Mouse (Mus musculus): ENCODE measurements around the gene Mab21l3. TPM values are rescaled to one million over a fixed set of nuclear protein-coding genes. Genes with fewer than 3 reads are reported as not detected.

The Mab21l3 gene
- polyA plus RNA-seq (2012; fragmentation: generic; extraction: Trizol) = under 1 TPM; 0.11 to 0.24 TPM

DNA sequence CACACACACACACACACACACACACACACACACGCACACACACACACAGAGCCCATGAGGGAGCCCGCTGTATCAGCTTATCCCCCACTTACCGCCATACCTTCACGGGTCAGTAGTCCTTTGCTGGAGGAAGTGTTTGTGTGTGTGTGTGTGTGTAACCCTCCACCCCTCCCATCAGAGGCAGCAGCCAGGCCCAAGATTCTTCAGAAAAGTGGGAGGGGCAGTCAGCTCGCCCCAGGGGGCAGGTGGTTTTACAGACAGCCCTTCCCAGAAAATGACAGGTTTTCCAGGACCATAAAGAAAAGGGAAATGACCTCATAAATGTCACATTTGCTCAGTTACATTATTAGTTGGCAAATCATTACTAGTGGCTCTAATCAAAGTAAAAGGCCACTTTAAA lies at the start of gene Mab21l3:
Gene Mab21l3 (minus strand): TSS at position 144 of the 400 bp plus-strand sequence.

Other genes with a start within 250 kb of the Mab21l3 start
- gene Atp1a1, start 244.3 kb downstream of the Mab21l3 start, polyA plus RNA-seq (2012; fragmentation: generic; extraction: Trizol) = 100 to 1,000 TPM; 101 to 143 TPM
- 1 to 10 TPM; 3.3 to 4.5 TPM for gene Slc22a15, start 75.5 kb upstream of the Mab21l3 start, polyA plus RNA-seq (2012; fragmentation: generic; extraction: Trizol)
- gene Nhlh2, start 161.1 kb upstream of the Mab21l3 start, polyA plus RNA-seq (2012; fragmentation: generic; extraction: Trizol) = not detected
- under 1 TPM; 0.09 to 0.53 TPM for gene Casq2, start 237.5 kb upstream of the Mab21l3 start, polyA plus RNA-seq (2012; fragmentation: generic; extraction: Trizol)

Data from C3H10T1/2 (cell line).